Mouse (Mus musculus) kidney, embryonic 15.5 days (tissue): ENCODE data around the gene Polr3f. TPM values are rescaled to one million over a fixed set of nuclear protein-coding genes. Genes with fewer than 3 reads are reported as not detected.
A peak's percentile ranks its signal among the peaks of the same experiment; 100 is the strongest.

Experiments
- ATAC-seq: fragments of 200-750 bp; cut with Nextera tagmentation; replicated peaks from 2 replicates; pipeline ENCODE4 v1.8.0; 2017; ENCODE audit warnings: moderate TSS enrichment; ENCODE audit not compliant: low FRiP score
- H3K27ac ChIP-seq: fragments of 300-500 bp; sonication (generic); 2 replicates; pipeline ENCODE4 v1.5.1; 2015; ENCODE audit warnings: mild to moderate bottlenecking, inconsistent platforms
- H3K27me3 ChIP-seq: fragments of 300-500 bp; sonication (generic); 2 replicates; pipeline ENCODE4 v1.6.1; 2015; ENCODE audit warnings: inconsistent platforms
- H3K36me3 ChIP-seq: fragments of 300-500 bp; sonication (generic); 2 replicates; pipeline ENCODE4 v1.6.1; 2015; ENCODE audit warnings: inconsistent platforms
- H3K4me1 ChIP-seq: fragments of 300-500 bp; sonication (generic); 2 replicates; pipeline ENCODE4 v1.6.1; 2015; ENCODE audit warnings: inconsistent platforms
- H3K4me2 ChIP-seq: fragments of 300-500 bp; sonication (generic); 2 replicates; pipeline ENCODE4 v1.6.1; 2015; ENCODE audit warnings: moderate library complexity, mild to moderate bottlenecking, inconsistent platforms
- H3K4me3 ChIP-seq: fragments of 300-500 bp; sonication (generic); replicated peaks from 2 replicates; pipeline ENCODE4 v1.5.1; 2015; ENCODE audit warnings: mild to moderate bottlenecking, inconsistent platforms
- H3K9ac ChIP-seq: fragments of 300-500 bp; sonication (generic); 2 replicates; pipeline ENCODE4 v1.6.1; 2015; ENCODE audit warnings: mild to moderate bottlenecking, inconsistent platforms
- H3K9me3 ChIP-seq: fragments of 300-500 bp; sonication (generic); replicated peaks from 2 replicates; pipeline ENCODE4 v1.6.1; 2016; ENCODE audit warnings: inconsistent platforms
- WGBS: fragments of 180-500 bp; shearing (Covaris S2); methylation state at CpG from one replicate; pipeline ENCODE4 v1.1.7; 2015; ENCODE audit warnings: mixed read lengths; 5-methylcytosine and 5-hydroxymethylcytosine counted together
- polyA plus RNA-seq: library from polyadenylated mRNA; unstranded; fragments of >200 nt; fragmentation: Nextera tagmentation; extraction: Ambion mirVana; gene quantifications from 2 replicates; pipeline ENCODE4 v1.2.1, GENCODE M21; 2015

The Polr3f gene
- polyA plus RNA-seq: 26.1 and 30.0 TPM in 2 replicates

- peak; percentile 98 for ATAC-seq
- Histone ChIP-seq H3K4me2 (peak within 1 kb of the TSS; percentile 94), H3K9me3 (no peaks in the 10 kb centered on the region), H3K9ac (peak within 1 kb of the TSS; percentile 96), H3K4me1 (peaks cover 21% of the 10 kb centered on the region), H3K27me3 (peaks cover 7% of the 10 kb centered on the region; the same call in 1 of the 2 replicates), H3K4me3 (peak within 1 kb of the TSS; percentile 98), H3K27ac (peak within 1 kb of the TSS; percentile 94), H3K36me3 (peaks cover 18% of the 10 kb centered on the region)
- WGBS: 1% methylated on average over 56 of the region's 56 CpGs
Measured at GRCm38 (mm10) chr2:144526981-144527820, at the start of gene Polr3f, which contains the start of gene Dzank1. TSS of gene Polr3f (plus strand) at chr2:144527718. TSS of gene Dzank1 (minus strand) at chr2:144527414.

GRCm38 (mm10) chr2:144479421-144479820, 48.1 kb upstream of the Polr3f start:
- H3K36me3 ChIP-seq: no peaks in the 10 kb centered on the region
- H3K27ac ChIP-seq: no peak overlapping the region
- H3K4me2 ChIP-seq: no peak overlapping the region
- no peak for ATAC-seq
- H3K4me1 ChIP-seq: no peaks in the 10 kb centered on the region
- H3K27me3 ChIP-seq: no peaks in the 10 kb centered on the region
- no peaks in the 10 kb centered on the region for H3K9me3 ChIP-seq
- WGBS: 83% methylated on average over 2 of the region's 2 CpGs
- no peak overlapping the region for H3K9ac ChIP-seq
- no peak overlapping the region for H3K4me3 ChIP-seq

- H3K4me3 ChIP-seq: no peak overlapping the region
- no peak overlapping the region for H3K4me2 ChIP-seq
Measured at GRCm38 (mm10) chr2:144484084-144484483, 43.4 kb upstream of the Polr3f start.

GRCm38 (mm10) chr2:144485439-144485838, 42.1 kb upstream of the Polr3f start:
- H3K9me3 ChIP-seq: no peaks in the 10 kb centered on the region
- no peak overlapping the region for H3K9ac ChIP-seq
- H3K36me3 ChIP-seq: no peaks in the 10 kb centered on the region
- H3K4me2 ChIP-seq: no peak overlapping the region
- 82% methylated on average over 7 of the region's 7 CpGs for WGBS
- no peaks in the 10 kb centered on the region for H3K27me3 ChIP-seq
- ATAC-seq: no peak
- no peaks in the 10 kb centered on the region for H3K4me1 ChIP-seq
- no peak overlapping the region for H3K27ac ChIP-seq
- no peak overlapping the region for H3K4me3 ChIP-seq

More at GRCm38 (mm10) chr2:144484084-144484483, 43.4 kb upstream of the Polr3f start:
- 79% methylated on average over 1 of the region's 1 CpGs for WGBS
- Histone ChIP-seq H3K36me3 (no peaks in the 10 kb centered on the region), H3K27ac (no peak overlapping the region), H3K27me3 (no peaks in the 10 kb centered on the region), H3K9ac (no peak overlapping the region), H3K9me3 (no peaks in the 10 kb centered on the region), H3K4me1 (no peaks in the 10 kb centered on the region)
- no peak for ATAC-seq

GRCm38 (mm10) chr2:144487476-144487875, 40.0 kb upstream of the Polr3f start:
- no peak overlapping the region for H3K4me3 ChIP-seq
- no peak overlapping the region for H3K4me2 ChIP-seq
- 62% methylated on average over 6 of the region's 6 CpGs for WGBS
- H3K27ac ChIP-seq: peak overlapping the region; percentile 41; the same call in 1 of the 2 replicates
- no peak overlapping the region for H3K9ac ChIP-seq
- no peaks in the 10 kb centered on the region for H3K4me1 ChIP-seq
- no peaks in the 10 kb centered on the region for H3K9me3 ChIP-seq
- H3K27me3 ChIP-seq: no peaks in the 10 kb centered on the region
- H3K36me3 ChIP-seq: no peaks in the 10 kb centered on the region
- ATAC-seq: no peak

- 89% methylated on average over 5 of the region's 5 CpGs for WGBS
- no peak for ATAC-seq
- Histone ChIP-seq H3K27me3 (no peaks in the 10 kb centered on the region), H3K9me3 (no peaks in the 10 kb centered on the region), H3K4me3 (no peak overlapping the region), H3K27ac (no peak overlapping the region), H3K4me1 (no peaks in the 10 kb centered on the region), H3K4me2 (no peak overlapping the region), H3K36me3 (no peaks in the 10 kb centered on the region), H3K9ac (no peak overlapping the region)
Measured at GRCm38 (mm10) chr2:144489342-144489741, 38.2 kb upstream of the Polr3f start.

- H3K36me3 ChIP-seq: no peaks in the 10 kb centered on the region
- no peak overlapping the region for H3K4me3 ChIP-seq
- H3K4me1 ChIP-seq: no peaks in the 10 kb centered on the region
- H3K4me2 ChIP-seq: no peak overlapping the region
- H3K9me3 ChIP-seq: no peaks in the 10 kb centered on the region
- no peak overlapping the region for H3K9ac ChIP-seq
- no peak for ATAC-seq
- H3K27ac ChIP-seq: no peak overlapping the region
- no peaks in the 10 kb centered on the region for H3K27me3 ChIP-seq
- WGBS: 83% methylated on average over 6 of the region's 6 CpGs
Measured at GRCm38 (mm10) chr2:144502134-144502533, 25.4 kb upstream of the Polr3f start.

GRCm38 (mm10) chr2:144514619-144515018, 12.9 kb upstream of the Polr3f start:
- H3K4me2 ChIP-seq: no peak overlapping the region
- ATAC-seq: no peak
- H3K36me3 ChIP-seq: no peaks in the 10 kb centered on the region
- no peak overlapping the region for H3K27ac ChIP-seq
- WGBS: 82% methylated on average over 3 of the region's 3 CpGs
- H3K9me3 ChIP-seq: no peaks in the 10 kb centered on the region
- H3K27me3 ChIP-seq: no peaks in the 10 kb centered on the region
- H3K4me1 ChIP-seq: no peaks in the 10 kb centered on the region
- no peak overlapping the region for H3K9ac ChIP-seq
- H3K4me3 ChIP-seq: no peak overlapping the region

GRCm38 (mm10) chr2:144519772-144520171, 7.7 kb upstream of the Polr3f start:
- H3K4me3 ChIP-seq: no peak overlapping the region
- H3K27me3 ChIP-seq: no peaks in the 10 kb centered on the region
- ATAC-seq: no peak
- H3K4me1 ChIP-seq: no peaks in the 10 kb centered on the region
- H3K36me3 ChIP-seq: no peaks in the 10 kb centered on the region
- H3K4me2 ChIP-seq: no peak overlapping the region
- H3K27ac ChIP-seq: no peak overlapping the region
- no peak overlapping the region for H3K9ac ChIP-seq
- H3K9me3 ChIP-seq: no peaks in the 10 kb centered on the region
- 86% methylated on average over 3 of the region's 3 CpGs for WGBS

GRCm38 (mm10) chr2:144525856-144526255, 1.7 kb upstream of the Polr3f start:
- Histone ChIP-seq H3K36me3 (peaks cover 11% of the 10 kb centered on the region), H3K4me2 (no peak overlapping the region), H3K9ac (no peak overlapping the region), H3K4me3 (no peak overlapping the region), H3K4me1 (peaks cover 21% of the 10 kb centered on the region), H3K27ac (no peak overlapping the region), H3K9me3 (no peaks in the 10 kb centered on the region), H3K27me3 (peaks cover 7% of the 10 kb centered on the region; the same call in 1 of the 2 replicates)
- WGBS: 59% methylated on average over 10 of the region's 10 CpGs
- no peak for ATAC-seq

GRCm38 (mm10) chr2:144527821-144528174, 280 bp downstream of the Polr3f start:
- no peaks in the 10 kb centered on the region for H3K9me3 ChIP-seq
- H3K27me3 ChIP-seq: peaks cover 7% of the 10 kb centered on the region; the same call in 1 of the 2 replicates
- H3K36me3 ChIP-seq: peaks cover 23% of the 10 kb centered on the region
- peak; percentile 55 for ATAC-seq
- peak overlapping the region; percentile 94 for H3K27ac ChIP-seq
- under 1% methylated on average over 25 of the region's 25 CpGs for WGBS
- peaks cover 21% of the 10 kb centered on the region for H3K4me1 ChIP-seq
- peak overlapping the region; percentile 98 for H3K4me3 ChIP-seq
- H3K9ac ChIP-seq: peak overlapping the region; percentile 96
- peak overlapping the region; percentile 94 for H3K4me2 ChIP-seq

- H3K4me3 ChIP-seq: no peak overlapping the region
- peaks cover 91% of the 10 kb centered on the region for H3K36me3 ChIP-seq
- no peak overlapping the region for H3K9ac ChIP-seq
- H3K9me3 ChIP-seq: no peaks in the 10 kb centered on the region
- no peak overlapping the region for H3K4me2 ChIP-seq
- no peaks in the 10 kb centered on the region for H3K4me1 ChIP-seq
- ATAC-seq: no peak
- 84% methylated on average over 7 of the region's 7 CpGs for WGBS
- H3K27ac ChIP-seq: no peak overlapping the region
- H3K27me3 ChIP-seq: no peaks in the 10 kb centered on the region
Measured at GRCm38 (mm10) chr2:144537123-144537522, 9.6 kb downstream of the Polr3f start.
